Mouse (Mus musculus): Measurements from ENCODE around the gene Asprv1.

Asprv1 gene

GRCm38 (mm10) chr6:86668580-86669239 lies 40.7 kb downstream of the Asprv1 start, which contains the start of gene Mxd1:
Gene Mxd1 (minus strand): TSS chr6:86669161.
- DNase-seq: peak in 1 of 2 experiments; percentile 53

GRCm38 (mm10) chr6:86669240-86669727 lies 41.3 kb downstream of the Asprv1 start:
- peak; percentile 100 for DNase-seq

GRCm38 (mm10) chr6:86670873-86671272 lies 42.9 kb downstream of the Asprv1 start:
- DNase-seq: peak; percentile 62 to 63

GRCm38 (mm10) chr6:86678341-86678740 lies 50.4 kb downstream of the Asprv1 start:
- DNase-seq: peak; percentile 64 to 79
